Mouse (Mus musculus) erythroblast, embryonic 14.5 days (primary cell): ENCODE results near the gene Chchd5.

Experiments used
- GATA1 ChIP-seq: IDR thresholded peaks from 2 replicates; pipeline ENCODE4 v1.6.1; 2012; ENCODE audit warnings: low read length, inconsistent platforms, mixed read lengths
- TAL1 ChIP-seq: IDR thresholded peaks from 3 replicates; pipeline ENCODE4 v1.6.1; 2012; ENCODE audit warnings: low read length, inconsistent platforms, mixed read lengths

DNA sequence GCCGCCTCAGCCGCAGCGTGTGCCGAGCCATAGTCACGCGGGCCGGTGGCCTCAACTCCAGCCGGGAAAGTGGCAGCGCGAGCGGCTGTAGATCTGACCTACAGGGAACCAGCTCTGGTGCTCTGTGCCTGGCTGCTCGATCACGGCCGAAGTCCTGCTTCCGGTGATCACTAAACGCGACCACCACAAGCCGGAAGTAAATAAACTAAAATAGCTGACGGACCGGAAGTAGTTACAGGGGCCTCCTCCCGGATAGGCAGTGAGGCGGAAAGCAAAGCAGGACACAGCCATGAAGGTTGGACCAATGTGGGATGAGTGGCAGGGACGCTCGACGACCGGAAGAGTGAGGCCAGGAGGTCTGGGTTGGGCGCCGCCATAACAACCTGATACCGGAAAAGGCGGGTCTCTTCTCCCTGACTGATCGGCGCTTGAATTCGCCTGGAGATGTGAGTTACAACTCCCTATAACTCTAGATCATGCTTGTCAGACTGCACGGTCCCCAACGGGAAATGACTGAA lies at the start of gene Chchd5:
- TF ChIP-seq TAL1 = no peak
- TF ChIP-seq GATA1 = no peak
